Mouse (Mus musculus) ES-Bruce4 (cell line): ENCODE measurements around the gene Rbms3.

ENCODE experiments used
- CTCF ChIP-seq: IDR thresholded peaks from one replicate; pipeline ENCODE4 v1.8.1; 2011; ENCODE audit warnings: low read depth, low read length
- POLR2A ChIP-seq: IDR thresholded peaks from one replicate; pipeline ENCODE4 v1.8.1; 2011; ENCODE audit warnings: low read length; ENCODE audit not compliant: insufficient read depth

- TF ChIP-seq CTCF, result no peak
- TF ChIP-seq POLR2A, result no peak
These were observed 441.3 kb downstream of the Rbms3 start for GRCm38 (mm10) chr9:117188406-117188805.
